Mouse (Mus musculus): Measurements from ENCODE around the gene 4931422A03Rik. TPM values are rescaled to one million over a fixed set of nuclear protein-coding genes. Genes with fewer than 3 reads are reported as not detected.

Gene 4931422A03Rik
- polyA plus RNA-seq, 1 experiment from 2014 or later: 2.0 TPM

DNA sequence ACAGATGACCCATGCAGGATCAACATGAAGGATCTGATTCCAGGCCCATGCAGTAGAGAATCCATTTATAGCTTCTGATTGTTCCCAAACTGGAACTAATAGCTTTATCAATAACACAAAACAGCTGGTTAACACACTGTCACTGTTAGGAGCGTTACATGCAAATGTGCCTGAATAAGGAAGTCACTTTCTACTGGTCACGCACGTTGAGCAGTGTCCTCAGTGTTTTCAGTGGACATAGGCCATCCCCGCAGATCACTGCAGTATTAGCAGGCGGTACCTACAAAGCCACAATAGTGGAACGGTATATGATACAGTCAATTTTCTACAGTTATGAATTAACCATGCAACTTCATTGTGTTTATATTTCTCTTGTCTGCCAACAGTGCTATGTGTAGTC is 108.7 kb downstream of the 4931422A03Rik start:
- H3K4me3 ChIP-seq: no peak overlapping the region
- no peaks in the 10 kb centered on the region for H3K4me1 ChIP-seq
- no peaks in the 10 kb centered on the region for H3K9me3 ChIP-seq (replicated peaks)
- H3K27ac ChIP-seq: no peak overlapping the region
- H3K9ac ChIP-seq: no peak overlapping the region
- H3K4me2 ChIP-seq (replicated peaks): no peak overlapping the region
- H3K27me3 ChIP-seq: no peaks in the 10 kb centered on the region
- ATAC-seq (ENCODE audit: low FRiP score): no peak
- no peaks in the 10 kb centered on the region for H3K36me3 ChIP-seq
- WGBS: 68% methylated on average over 6 of the region's 6 CpGs

DNA sequence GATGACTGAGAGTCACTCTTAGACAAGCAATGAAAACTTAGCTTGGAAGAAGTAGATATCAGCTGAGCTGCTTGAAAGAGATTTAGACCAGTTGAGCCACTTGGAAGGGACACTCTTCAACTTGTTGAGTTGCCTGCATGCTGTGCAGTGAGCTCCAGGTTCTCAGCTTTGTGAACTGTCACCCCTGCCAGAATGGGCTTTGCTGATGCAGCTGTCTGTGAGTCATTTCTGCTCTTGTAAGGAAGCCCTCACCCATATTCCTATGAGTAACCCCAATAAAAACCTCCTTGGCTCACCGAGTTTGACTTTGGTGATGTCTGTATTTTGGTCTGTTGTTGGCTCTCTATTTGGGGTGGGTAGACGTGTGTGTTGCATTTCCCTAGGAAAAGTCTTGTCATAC is 109.8 kb downstream of the 4931422A03Rik start:
- H3K27me3 ChIP-seq: no peaks in the 10 kb centered on the region
- H3K9me3 ChIP-seq (replicated peaks): no peaks in the 10 kb centered on the region
- no peak overlapping the region for H3K4me2 ChIP-seq (replicated peaks)
- H3K9ac ChIP-seq: no peak overlapping the region
- no peak for ATAC-seq (ENCODE audit: low FRiP score)
- H3K4me3 ChIP-seq: no peak overlapping the region
- H3K36me3 ChIP-seq: no peaks in the 10 kb centered on the region
- H3K4me1 ChIP-seq: no peaks in the 10 kb centered on the region
- WGBS: 92% methylated on average over 2 of the region's 2 CpGs
- H3K27ac ChIP-seq: no peak overlapping the region

DNA sequence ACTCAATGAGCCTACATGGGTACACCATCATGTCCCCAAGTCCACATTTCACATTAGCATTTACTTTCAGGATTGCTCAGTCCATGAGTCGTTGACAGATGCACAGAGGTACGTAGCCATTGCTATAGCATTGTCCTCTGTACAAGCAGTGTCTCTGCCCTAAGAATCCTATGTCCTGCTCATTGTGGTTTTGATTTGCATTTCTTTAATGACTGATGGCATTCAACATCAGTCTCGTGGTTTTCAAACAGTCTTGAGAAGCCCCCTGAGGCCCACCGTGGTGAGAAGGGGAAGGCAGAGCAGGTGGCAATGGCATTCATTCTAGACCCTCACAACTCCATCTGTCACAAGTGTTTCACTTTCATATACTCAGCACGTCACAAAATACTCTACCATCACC is 110.8 kb downstream of the 4931422A03Rik start:
- no peaks in the 10 kb centered on the region for H3K27me3 ChIP-seq
- no peak for ATAC-seq (ENCODE audit: low FRiP score)
- no peak overlapping the region for H3K4me3 ChIP-seq
- no peak overlapping the region for H3K27ac ChIP-seq
- 78% methylated on average over 5 of the region's 5 CpGs for WGBS
- H3K9ac ChIP-seq: no peak overlapping the region
- no peak overlapping the region for H3K4me2 ChIP-seq (replicated peaks)
- H3K9me3 ChIP-seq (replicated peaks): no peaks in the 10 kb centered on the region
- no peaks in the 10 kb centered on the region for H3K4me1 ChIP-seq
- H3K36me3 ChIP-seq: no peaks in the 10 kb centered on the region

Other genes starting within 250 kb of the 4931422A03Rik start
- gene Caprin1, start 230.7 kb downstream of the 4931422A03Rik start, polyA plus RNA-seq (2016; fragmentation: Nextera tagmentation; extraction: Ambion mirVana): 538 and 571 TPM in 2 replicates
- gene Lmo2, start 70.4 kb downstream of the 4931422A03Rik start, polyA plus RNA-seq (2016; fragmentation: Nextera tagmentation; extraction: Ambion mirVana): 25.6 and 27.2 TPM in 2 replicates
- 59.7 and 60.4 TPM in 2 replicates for gene Fbxo3, start 640 bp downstream of the 4931422A03Rik start, polyA plus RNA-seq (2016; fragmentation: Nextera tagmentation; extraction: Ambion mirVana)
- gene Gm10912, start 37.5 kb upstream of the 4931422A03Rik start, polyA plus RNA-seq (2016; fragmentation: Nextera tagmentation; extraction: Ambion mirVana): not detected in 2 replicates
- not detected in 2 replicates for gene Gm10799, start 40.2 kb upstream of the 4931422A03Rik start, polyA plus RNA-seq (2016; fragmentation: Nextera tagmentation; extraction: Ambion mirVana)
- gene Cd59b, start 41.5 kb upstream of the 4931422A03Rik start, polyA plus RNA-seq (2016; fragmentation: Nextera tagmentation; extraction: Ambion mirVana): 2.5 and 3.2 TPM in 2 replicates
- gene Cd59a, start 67.4 kb upstream of the 4931422A03Rik start, polyA plus RNA-seq (2016; fragmentation: Nextera tagmentation; extraction: Ambion mirVana): 23.2 and 23.3 TPM in 2 replicates
- gene A930018P22Rik, start 94.4 kb upstream of the 4931422A03Rik start, polyA plus RNA-seq (2016; fragmentation: Nextera tagmentation; extraction: Ambion mirVana): not detected in 2 replicates

All from hindbrain, embryonic 12.5 days (tissue).